Mouse (Mus musculus) kidney, postnatal 36 days (tissue): ENCODE results near the gene Erc2.

Experiments
- DNase-seq, 2 experiments: peaks; one replicate each; pipeline ENCODE4 v3.0.0; 2021 to 2022; ENCODE audit warnings: mixed read lengths in 2 of 2

Erc2 gene

GRCm38 (mm10) chr14:27622176-27622922 lies at the start of gene Erc2:
Gene Erc2, plus strand, starts transcription at chr14:27622428.
- DNase-seq, result peak; percentile 72 to 87

GRCm38 (mm10) chr14:27578443-27578842 lies 43.8 kb upstream of the Erc2 start:
- no peak for DNase-seq

GRCm38 (mm10) chr14:27589616-27590015 lies 32.6 kb upstream of the Erc2 start:
- peak; percentile 20 to 75 for DNase-seq

- no peak for DNase-seq
These were observed 30.1 kb upstream of the Erc2 start for GRCm38 (mm10) chr14:27592163-27592562.

GRCm38 (mm10) chr14:27596265-27596664 lies 26.0 kb upstream of the Erc2 start:
- DNase-seq, result peak; percentile 81 to 94

GRCm38 (mm10) chr14:27602136-27602535 lies 20.1 kb upstream of the Erc2 start:
- DNase-seq, result no peak

- no peak for DNase-seq
These were observed 14.8 kb upstream of the Erc2 start for GRCm38 (mm10) chr14:27607419-27607818.

- DNase-seq, result peak; percentile 59 to 63
These were observed 8.5 kb upstream of the Erc2 start for GRCm38 (mm10) chr14:27613766-27614165.

- peak; percentile 54 to 57 for DNase-seq
These were observed 4.9 kb upstream of the Erc2 start for GRCm38 (mm10) chr14:27617286-27617685.

- no peak for DNase-seq
These were observed 652 bp upstream of the Erc2 start for GRCm38 (mm10) chr14:27621576-27621975.

GRCm38 (mm10) chr14:27622923-27623219 lies 643 bp downstream of the Erc2 start:
- no peak for DNase-seq

- peak; percentile 72 to 73 for DNase-seq
These were observed 1.1 kb downstream of the Erc2 start for GRCm38 (mm10) chr14:27623368-27623767.

- DNase-seq, result no peak
These were observed 6.5 kb downstream of the Erc2 start for GRCm38 (mm10) chr14:27628701-27629100.

- DNase-seq, result no peak
These were observed 7.3 kb downstream of the Erc2 start for GRCm38 (mm10) chr14:27629369-27630012.

GRCm38 (mm10) chr14:27630973-27631640 lies 8.9 kb downstream of the Erc2 start:
- DNase-seq, result no peak

GRCm38 (mm10) chr14:27634761-27635160 lies 12.5 kb downstream of the Erc2 start:
- no peak for DNase-seq

GRCm38 (mm10) chr14:27636556-27636955 lies 14.3 kb downstream of the Erc2 start:
- no peak for DNase-seq

GRCm38 (mm10) chr14:27641382-27641781 lies 19.2 kb downstream of the Erc2 start:
- DNase-seq, result no peak

- no peak for DNase-seq
These were observed 20.8 kb downstream of the Erc2 start for GRCm38 (mm10) chr14:27642981-27643380.

- peak in 1 of 2 experiments; percentile 4 for DNase-seq
These were observed 32.4 kb downstream of the Erc2 start for GRCm38 (mm10) chr14:27654670-27655069.

- DNase-seq, result peak in 1 of 2 experiments; percentile 17
These were observed 36.4 kb downstream of the Erc2 start for GRCm38 (mm10) chr14:27658616-27659015.

- DNase-seq, result peak in 1 of 2 experiments; percentile 9
These were observed 39.2 kb downstream of the Erc2 start for GRCm38 (mm10) chr14:27661466-27661865.

GRCm38 (mm10) chr14:27662251-27662650 lies 40.0 kb downstream of the Erc2 start:
- no peak for DNase-seq
